Mouse (Mus musculus) liver, embryonic 12.5 days (tissue): Measurements from ENCODE around the gene Dab2. TPM values are rescaled to one million over a fixed set of nuclear protein-coding genes. Genes with fewer than 3 reads are reported as not detected.

Experiments
- ATAC-seq: fragments of 200-750 bp; cut with Nextera tagmentation; 2 replicates; pipeline ENCODE4 v1.8.0; 2017; ENCODE audit warnings: moderate number of reproducible peaks, mild to moderate bottlenecking, moderate library complexity
- H3K27ac ChIP-seq: fragments of 300-500 bp; sonication (generic); 2 replicates; pipeline ENCODE4 v1.5.1; 2016; ENCODE audit warnings: mild to moderate bottlenecking
- H3K27me3 ChIP-seq: fragments of 300-500 bp; sonication (generic); replicated peaks from 2 replicates; pipeline ENCODE4 v1.6.1; 2016; ENCODE audit warnings: mild to moderate bottlenecking, moderate library complexity
- H3K36me3 ChIP-seq: fragments of 300-500 bp; sonication (generic); 2 replicates; pipeline ENCODE4 v1.6.1; 2016; ENCODE audit warnings: mild to moderate bottlenecking, moderate library complexity
- H3K4me1 ChIP-seq: fragments of 300-500 bp; sonication (generic); 2 replicates; pipeline ENCODE4 v1.6.1; 2016
- H3K4me2 ChIP-seq: fragments of 300-500 bp; sonication (generic); 2 replicates; pipeline ENCODE4 v1.6.1; 2016; ENCODE audit warnings: mild to moderate bottlenecking, moderate library complexity
- H3K4me3 ChIP-seq: fragments of 300-500 bp; sonication (generic); 2 replicates; pipeline ENCODE4 v1.5.1; 2016; ENCODE audit warnings: mild to moderate bottlenecking, moderate library complexity
- H3K9ac ChIP-seq: fragments of 300-500 bp; sonication (generic); 2 replicates; pipeline ENCODE4 v1.6.1; 2016; ENCODE audit warnings: mild to moderate bottlenecking, moderate library complexity
- H3K9me3 ChIP-seq: fragments of 300-500 bp; sonication (generic); replicated peaks from 2 replicates; pipeline ENCODE4 v1.6.1; 2016; ENCODE audit warnings: mild to moderate bottlenecking, moderate library complexity
- WGBS: fragments of 180-500 bp; shearing (Covaris S2); methylation state at CpG from one replicate; pipeline ENCODE4 v1.1.7; 2016; ENCODE audit not compliant: insufficient replicate concordance; 5-methylcytosine and 5-hydroxymethylcytosine counted together
- polyA plus RNA-seq: library from polyadenylated mRNA; unstranded; fragments of >200 nt; fragmentation: Nextera tagmentation; extraction: Ambion mirVana; gene quantifications from 2 replicates; pipeline ENCODE4 v1.2.1, GENCODE M21; 2016

Dab2 gene
- polyA plus RNA-seq, 1 experiment from 2014 or later = 17.1 TPM

GRCm38 (mm10) chr15:6298726-6299125, 862 bp upstream of the Dab2 start:
- H3K4me3 ChIP-seq = no peak overlapping the region
- H3K9ac ChIP-seq = no peak overlapping the region
- no peaks in the 10 kb centered on the region for H3K27me3 ChIP-seq
- ATAC-seq = no peak
- H3K36me3 ChIP-seq = no peaks in the 10 kb centered on the region
- no peak overlapping the region for H3K4me2 ChIP-seq
- no peaks in the 10 kb centered on the region for H3K9me3 ChIP-seq
- 63% methylated on average over 3 of the region's 3 CpGs for WGBS
- H3K4me1 ChIP-seq = no peaks in the 10 kb centered on the region
- H3K27ac ChIP-seq = no peak overlapping the region

DNA sequence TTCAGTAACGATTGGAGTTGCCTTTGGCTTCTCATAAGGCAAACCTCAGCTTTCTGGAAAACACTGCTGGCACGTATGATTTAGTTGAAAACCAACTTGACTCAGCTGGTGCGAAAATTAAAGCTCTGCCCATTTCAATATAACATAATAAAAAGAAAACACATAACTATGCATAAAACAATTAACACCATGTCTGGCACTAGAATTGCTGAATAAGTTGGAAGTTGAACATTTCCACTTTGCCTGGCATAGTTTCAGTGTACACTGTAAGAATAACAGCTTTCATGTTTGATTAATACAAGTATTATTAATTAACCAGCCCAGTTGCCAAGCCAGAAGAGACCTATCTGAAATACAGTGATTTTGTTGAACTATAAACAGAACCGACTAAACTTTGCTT, 2.6 kb downstream of the Dab2 start:
- Histone ChIP-seq H3K27ac (no peak overlapping the region), H3K4me2 (no peak overlapping the region), H3K4me3 (no peak overlapping the region), H3K9me3 (no peaks in the 10 kb centered on the region), H3K27me3 (no peaks in the 10 kb centered on the region), H3K36me3 (no peaks in the 10 kb centered on the region), H3K9ac (no peak overlapping the region), H3K4me1 (no peaks in the 10 kb centered on the region)
- no peak for ATAC-seq
- WGBS = 68% methylated on average over 4 of the region's 4 CpGs

DNA sequence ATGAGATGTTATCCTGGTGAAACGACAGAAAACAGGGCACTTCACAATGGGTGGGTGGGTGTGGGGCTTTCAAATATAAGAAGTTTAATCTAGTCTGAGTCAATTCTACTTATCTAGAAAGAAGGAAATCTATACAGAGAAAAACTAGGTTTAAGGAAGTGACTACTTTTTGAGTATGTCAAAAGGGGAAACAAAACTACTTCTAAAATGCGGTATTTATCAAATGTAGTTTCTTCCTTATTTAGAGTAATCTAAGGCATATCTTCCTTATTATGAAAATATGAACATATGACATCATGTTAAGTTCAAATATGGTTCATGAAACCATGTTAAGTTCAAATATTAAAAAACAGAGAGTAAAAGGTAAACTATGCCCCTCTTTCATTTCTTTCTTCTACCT, 4.2 kb downstream of the Dab2 start:
- no peaks in the 10 kb centered on the region for H3K9me3 ChIP-seq
- 50% methylated on average over 2 of the region's 2 CpGs for WGBS
- H3K9ac ChIP-seq = no peak overlapping the region
- no peak overlapping the region for H3K4me2 ChIP-seq
- no peak for ATAC-seq
- H3K27ac ChIP-seq = no peak overlapping the region
- no peak overlapping the region for H3K4me3 ChIP-seq
- H3K36me3 ChIP-seq = no peaks in the 10 kb centered on the region
- H3K4me1 ChIP-seq = no peaks in the 10 kb centered on the region
- H3K27me3 ChIP-seq = no peaks in the 10 kb centered on the region

DNA sequence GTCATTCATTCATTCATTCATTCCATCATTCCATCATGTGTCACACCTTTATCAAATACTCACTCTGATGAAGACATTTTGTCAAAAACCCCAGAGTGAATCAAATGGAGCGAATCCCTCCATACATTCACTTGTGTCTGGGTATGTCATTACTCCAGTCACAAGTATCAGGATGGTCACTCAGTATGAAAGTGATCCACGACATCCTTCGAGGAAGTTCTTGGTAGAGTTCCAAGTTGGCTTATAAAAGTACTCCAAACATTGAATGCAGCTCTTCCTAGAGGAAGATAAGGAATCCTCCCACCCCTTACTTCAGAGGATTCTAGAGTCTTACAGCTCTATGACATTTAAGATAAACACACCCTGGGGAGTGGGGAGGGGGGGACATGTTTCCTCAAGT, 10.0 kb downstream of the Dab2 start:
- no peaks in the 10 kb centered on the region for H3K36me3 ChIP-seq
- no peak overlapping the region for H3K4me3 ChIP-seq
- no peaks in the 10 kb centered on the region for H3K27me3 ChIP-seq
- H3K4me1 ChIP-seq = no peaks in the 10 kb centered on the region
- WGBS = 62% methylated on average over 3 of the region's 3 CpGs
- no peaks in the 10 kb centered on the region for H3K9me3 ChIP-seq
- H3K27ac ChIP-seq = no peak overlapping the region
- no peak for ATAC-seq
- no peak overlapping the region for H3K4me2 ChIP-seq
- H3K9ac ChIP-seq = no peak overlapping the region

- Histone ChIP-seq H3K9ac (no peak overlapping the region), H3K27ac (no peak overlapping the region), H3K36me3 (no peaks in the 10 kb centered on the region), H3K4me2 (no peak overlapping the region), H3K9me3 (no peaks in the 10 kb centered on the region), H3K27me3 (no peaks in the 10 kb centered on the region), H3K4me1 (no peaks in the 10 kb centered on the region), H3K4me3 (no peak overlapping the region)
- WGBS = 61% methylated on average over 4 of the region's 4 CpGs
- ATAC-seq = no peak
Observed at GRCm38 (mm10) chr15:6310417-6310816, 10.8 kb downstream of the Dab2 start.

GRCm38 (mm10) chr15:6312396-6312795, 12.8 kb downstream of the Dab2 start:
- no peak overlapping the region for H3K4me3 ChIP-seq
- H3K9me3 ChIP-seq = no peaks in the 10 kb centered on the region
- no peaks in the 10 kb centered on the region for H3K4me1 ChIP-seq
- H3K36me3 ChIP-seq = no peaks in the 10 kb centered on the region
- no peak overlapping the region for H3K4me2 ChIP-seq
- no peak overlapping the region for H3K9ac ChIP-seq
- ATAC-seq = no peak
- no peaks in the 10 kb centered on the region for H3K27me3 ChIP-seq
- 73% methylated on average over 3 of the region's 3 CpGs for WGBS
- no peak overlapping the region for H3K27ac ChIP-seq

- Histone ChIP-seq H3K9me3 (no peaks in the 10 kb centered on the region), H3K4me1 (no peaks in the 10 kb centered on the region), H3K9ac (no peak overlapping the region), H3K27ac (no peak overlapping the region), H3K36me3 (no peaks in the 10 kb centered on the region), H3K27me3 (no peaks in the 10 kb centered on the region), H3K4me2 (no peak overlapping the region), H3K4me3 (no peak overlapping the region)
- ATAC-seq = no peak
- WGBS = 79% methylated on average over 6 of the region's 6 CpGs
Observed at GRCm38 (mm10) chr15:6319352-6319751, 19.8 kb downstream of the Dab2 start.

DNA sequence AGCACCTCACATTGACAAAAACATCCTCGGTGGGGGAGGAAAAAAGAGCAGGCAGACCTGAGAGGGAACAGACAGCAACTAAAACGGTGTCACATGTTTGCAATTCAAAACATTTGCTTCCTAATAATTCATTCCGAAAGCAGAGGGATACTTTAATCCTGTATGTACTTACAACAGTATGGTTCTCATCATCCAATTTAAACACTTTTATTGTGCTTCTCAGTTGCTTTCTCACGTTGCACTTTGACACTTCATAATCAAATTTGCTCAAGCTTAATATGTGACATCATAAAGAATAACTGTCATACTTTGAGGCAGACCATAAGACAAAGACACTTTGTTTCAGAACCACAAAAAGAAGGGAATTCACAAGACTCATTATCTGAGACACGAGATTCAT, 20.9 kb downstream of the Dab2 start:
- WGBS = 44% methylated on average over 5 of the region's 5 CpGs

GRCm38 (mm10) chr15:6321263-6321662, 21.7 kb downstream of the Dab2 start:
- WGBS = 72% methylated on average over 4 of the region's 4 CpGs
- no peak for ATAC-seq

More for the DNA sequence above, 20.9 kb downstream of the Dab2 start:
- H3K4me1 ChIP-seq = no peaks in the 10 kb centered on the region
- H3K27ac ChIP-seq = no peak overlapping the region
- H3K36me3 ChIP-seq = no peaks in the 10 kb centered on the region
- no peak overlapping the region for H3K4me2 ChIP-seq
- no peaks in the 10 kb centered on the region for H3K9me3 ChIP-seq
- H3K9ac ChIP-seq = no peak overlapping the region
- ATAC-seq = no peak
- no peak overlapping the region for H3K4me3 ChIP-seq
- H3K27me3 ChIP-seq = no peaks in the 10 kb centered on the region

GRCm38 (mm10) chr15:6322311-6322710, 22.7 kb downstream of the Dab2 start:
- no peaks in the 10 kb centered on the region for H3K4me1 ChIP-seq
- H3K9ac ChIP-seq = no peak overlapping the region
- H3K9me3 ChIP-seq = no peaks in the 10 kb centered on the region
- no peak for ATAC-seq
- H3K27ac ChIP-seq = no peak overlapping the region
- H3K4me3 ChIP-seq = no peak overlapping the region
- H3K36me3 ChIP-seq = no peaks in the 10 kb centered on the region
- WGBS = 54% methylated on average over 5 of the region's 5 CpGs
- no peak overlapping the region for H3K4me2 ChIP-seq
- H3K27me3 ChIP-seq = no peaks in the 10 kb centered on the region

More at GRCm38 (mm10) chr15:6321263-6321662, 21.7 kb downstream of the Dab2 start:
- Histone ChIP-seq H3K36me3 (no peaks in the 10 kb centered on the region), H3K4me3 (no peak overlapping the region), H3K4me1 (no peaks in the 10 kb centered on the region), H3K4me2 (no peak overlapping the region), H3K9me3 (no peaks in the 10 kb centered on the region), H3K27ac (no peak overlapping the region), H3K9ac (no peak overlapping the region), H3K27me3 (no peaks in the 10 kb centered on the region)

GRCm38 (mm10) chr15:6323577-6323976, 24.0 kb downstream of the Dab2 start:
- ATAC-seq = no peak
- Histone ChIP-seq H3K4me2 (no peak overlapping the region), H3K4me1 (no peaks in the 10 kb centered on the region), H3K27ac (no peak overlapping the region), H3K27me3 (no peaks in the 10 kb centered on the region), H3K36me3 (no peaks in the 10 kb centered on the region), H3K9ac (no peak overlapping the region), H3K4me3 (no peak overlapping the region), H3K9me3 (no peaks in the 10 kb centered on the region)
- WGBS = 68% methylated on average over 7 of the region's 7 CpGs

GRCm38 (mm10) chr15:6325443-6325842, 25.9 kb downstream of the Dab2 start:
- no peaks in the 10 kb centered on the region for H3K4me1 ChIP-seq
- ATAC-seq = no peak
- no peaks in the 10 kb centered on the region for H3K9me3 ChIP-seq
- H3K4me2 ChIP-seq = no peak overlapping the region
- no peak overlapping the region for H3K4me3 ChIP-seq
- H3K9ac ChIP-seq = no peak overlapping the region
- 61% methylated on average over 4 of the region's 4 CpGs for WGBS
- H3K36me3 ChIP-seq = no peaks in the 10 kb centered on the region
- no peaks in the 10 kb centered on the region for H3K27me3 ChIP-seq
- H3K27ac ChIP-seq = no peak overlapping the region

- Histone ChIP-seq H3K36me3 (no peaks in the 10 kb centered on the region), H3K4me1 (no peaks in the 10 kb centered on the region), H3K27me3 (no peaks in the 10 kb centered on the region), H3K9ac (no peak overlapping the region), H3K27ac (no peak overlapping the region), H3K9me3 (no peaks in the 10 kb centered on the region), H3K4me3 (no peak overlapping the region), H3K4me2 (no peak overlapping the region)
- ATAC-seq = no peak
- 49% methylated on average over 4 of the region's 4 CpGs for WGBS
Observed at GRCm38 (mm10) chr15:6326011-6326410, 26.4 kb downstream of the Dab2 start.
